ENCODE assay signal across 26 mouse cellular contexts in genomic region chr9:46030968-46031367, GRCm38 (mm10). TPM values are rescaled to one million over a fixed set of nuclear protein-coding genes. Genes with fewer than 3 reads are reported as not detected.
DNase-seq lines count a peak whose midpoint lies in the region; ATAC-seq and TF ChIP-seq lines count a peak whose summit lies in the region.
"Had no signal": no experiment of that assay in that cellular context is flagged by ENCODE, and none has a peak within 500 bp of the region (broad histone marks: within the 10 kb centered on the region; RNA-seq: fewer than 3 reads in every experiment).

No protein-coding gene starts in this region.

- TF ChIP-seq POLR2A in heart, adult 2 months (IDR thresholded peaks at IDR 0.05; ENCODE audit: insufficient read depth, low read depth, low read length): no peak

- no peak for TF ChIP-seq CTCF in heart, adult 2 months (IDR thresholded peaks at IDR 0.05)

- H3K9ac ChIP-seq in heart, adult 2 months (ENCODE audit: low read depth, low read length): no peak overlapping the region
- H3K9ac ChIP-seq in heart, embryonic 16.5 days (ENCODE audit: low read length): no peak overlapping the region
- no peak overlapping the region for H3K9ac ChIP-seq in limb, embryonic 15.5 days
- H3K9ac ChIP-seq: embryonic facial prominence, embryonic 12.5 days; forebrain, embryonic 13.5 days; limb, embryonic 13.5 days; liver, embryonic 15.5 days; lung, embryonic 15.5 days had no signal

- peaks cover 5% of the 10 kb centered on the region for H3K79me2 ChIP-seq in heart, adult 2 months (replicated peaks; ENCODE audit: control insufficient read depth, insufficient read depth, low read length)

- no peak overlapping the region for H3K4me2 ChIP-seq in heart, embryonic 16.5 days (ENCODE audit: low read depth, low read length)
- no peak overlapping the region for H3K4me2 ChIP-seq in limb, embryonic 15.5 days
- H3K4me2 ChIP-seq: embryonic facial prominence, embryonic 12.5 days; forebrain, embryonic 13.5 days; limb, embryonic 13.5 days; liver, embryonic 15.5 days; lung, embryonic 15.5 days had no signal

- peaks cover 13% of the 10 kb centered on the region for H3K36me3 ChIP-seq in heart, adult 2 months (ENCODE audit: control insufficient read depth, insufficient read depth, low read length)
- H3K36me3 ChIP-seq in heart, embryonic 16.5 days (ENCODE audit: control insufficient read depth, insufficient read depth): no peaks in the 10 kb centered on the region
- no peaks in the 10 kb centered on the region for H3K36me3 ChIP-seq in limb, embryonic 15.5 days
- peaks cover 6% of the 10 kb centered on the region; the same call in 1 of the 2 replicates for H3K36me3 ChIP-seq in limb, embryonic 10.5 days
- H3K36me3 ChIP-seq: embryonic facial prominence, embryonic 12.5 days; limb, embryonic 13.5 days; liver, embryonic 15.5 days; lung, embryonic 15.5 days had no signal

- no peaks in the 10 kb centered on the region for H3K9me3 ChIP-seq in heart, embryonic 16.5 days (replicated peaks; ENCODE audit: control insufficient read depth, low read length)
- no peaks in the 10 kb centered on the region for H3K9me3 ChIP-seq in limb, embryonic 15.5 days
- no peaks in the 10 kb centered on the region for H3K9me3 ChIP-seq in limb, embryonic 10.5 days (replicated peaks)
- H3K9me3 ChIP-seq: embryonic facial prominence, embryonic 12.5 days; forebrain, embryonic 13.5 days; G1E; limb, embryonic 13.5 days; liver, embryonic 15.5 days; lung, embryonic 15.5 days had no signal

- H3K27ac ChIP-seq in heart, adult 2 months: peak overlapping the region; percentile 29
- H3K27ac ChIP-seq in heart, embryonic 16.5 days (ENCODE audit: low read length): peak overlapping the region; percentile 33; the same call in 1 of the 2 replicates
- peak overlapping the region; percentile 61 for H3K27ac ChIP-seq in limb, embryonic 15.5 days
- H3K27ac ChIP-seq in limb, embryonic 10.5 days: no peak overlapping the region
- H3K27ac ChIP-seq: embryonic facial prominence, embryonic 12.5 days; forebrain, embryonic 13.5 days; hindbrain, postnatal 0 days; limb, embryonic 13.5 days; liver, embryonic 15.5 days; lung, embryonic 15.5 days had no signal

- TF ChIP-seq EP300 in heart, adult 2 months (IDR thresholded peaks at IDR 0.05; ENCODE audit: insufficient read depth, low read depth, low read length): no peak

- 63% methylated on average over 6 of the region's 6 CpGs for WGBS in heart, adult 2 months
- 52% methylated on average over 6 of the region's 6 CpGs for WGBS in heart, embryonic 16.5 days
- 56% methylated on average over 6 of the region's 6 CpGs for WGBS in limb, embryonic 15.5 days
- 56% methylated on average over 6 of the region's 6 CpGs for WGBS in limb, embryonic 10.5 days

- no peak for ATAC-seq in heart, embryonic 16.5 days (replicated peaks; ENCODE audit: extremely low read depth, insufficient read depth, low FRiP score)
- ATAC-seq in limb, embryonic 15.5 days (ENCODE audit: insufficient number of reproducible peaks, low FRiP score, low TSS enrichment, low read depth): no peak
- ATAC-seq: activated CD4-positive, CD25-positive, alpha-beta regulatory T cell, adult 4 months; CD4-positive, CD25-positive, alpha-beta regulatory T cell, adult 4 months; forebrain, embryonic 13.5 days; hindbrain, postnatal 0 days; Patski had no signal

- intact Hi-C loops in heart, adult 2 months (cut with DNase I): no loop called here
- intact Hi-C loops in heart, postnatal 36 days (cut with DNase I): no loop called here

- peaks cover 25% of the 10 kb centered on the region for H3K4me1 ChIP-seq in heart, adult 2 months (ENCODE audit: control insufficient read depth, insufficient read depth, low read length)
- peaks cover 39% of the 10 kb centered on the region for H3K4me1 ChIP-seq in heart, embryonic 16.5 days (ENCODE audit: control insufficient read depth, insufficient read depth, low read length)
- H3K4me1 ChIP-seq in limb, embryonic 15.5 days: peaks cover 53% of the 10 kb centered on the region
- peaks cover 64% of the 10 kb centered on the region for H3K4me1 ChIP-seq in limb, embryonic 10.5 days

- no peak overlapping the region for H3K4me3 ChIP-seq in heart, adult 2 months
- no peak overlapping the region for H3K4me3 ChIP-seq in heart, embryonic 16.5 days (ENCODE audit: low read length)
- no peak overlapping the region for H3K4me3 ChIP-seq in limb, embryonic 15.5 days
- H3K4me3 ChIP-seq in limb, embryonic 10.5 days: no peak overlapping the region
- H3K4me3 ChIP-seq: embryonic facial prominence, embryonic 12.5 days; erythroblast, embryonic 14.5 days; forebrain, embryonic 13.5 days; limb, embryonic 13.5 days; liver, embryonic 15.5 days; lung, embryonic 15.5 days had no signal

- DNase-seq in heart, adult 2 months: no peak
- DNase-seq in heart, adult 11 months: no peak
- DNase-seq in heart, postnatal 36 days: no peak
- DNase-seq in limb, embryonic 10.5 days (ENCODE audit: low spot score): no peak
- peak; percentile 24 for DNase-seq in yolk sac, embryonic 10.5 days (ENCODE audit: low spot score)
- no peak for DNase-seq in retina, postnatal 1 day
- DNase-seq: adrenal gland, adult 8-10 months; cerebellum, adult 11-12 months; cerebellum, postnatal 10 days; kidney, postnatal 25 days; lung, postnatal 36 days; midbrain, embryonic 14.5 days; right cerebral cortex, postnatal 14 days had no signal

- no peaks in the 10 kb centered on the region for H3K27me3 ChIP-seq in heart, adult 2 months (ENCODE audit: control insufficient read depth, insufficient read depth, low read length)
- no peaks in the 10 kb centered on the region for H3K27me3 ChIP-seq in heart, embryonic 16.5 days (ENCODE audit: control insufficient read depth, insufficient read depth, low read length)
- no peaks in the 10 kb centered on the region for H3K27me3 ChIP-seq in limb, embryonic 15.5 days
- no peaks in the 10 kb centered on the region for H3K27me3 ChIP-seq in limb, embryonic 10.5 days (ENCODE audit: low read depth, poor library complexity, severe bottlenecking)
- H3K27me3 ChIP-seq: embryonic facial prominence, embryonic 12.5 days; forebrain, embryonic 13.5 days; limb, embryonic 13.5 days; liver, embryonic 15.5 days; lung, embryonic 15.5 days; Patski had no signal

RNA-seq across cellular contexts. Expression of gene Sik3, which starts 18.3 kb away (rescaled TPM):
- 10 to 100 TPM; 62.1 to 81.1 TPM for total RNA-seq in heart, adult 2 months (2021)
- polyA plus RNA-seq in heart, adult 2 months (2012; rRNA removed): 30.7 and 32.1 TPM in 2 replicates
- polyA plus RNA-seq in heart, embryonic 16.5 days (2015; fragmentation: Nextera tagmentation; extraction: Ambion mirVana): 5.1 and 6.7 TPM in 2 replicates
- 10 to 100 TPM; 75.9 to 76.1 TPM for total RNA-seq in heart, postnatal 36 days (2021)
- 10.6 and 11.8 TPM in 2 replicates for polyA plus RNA-seq in limb, embryonic 15.5 days (2015; fragmentation: Nextera tagmentation; extraction: Ambion mirVana)
- 10.6 and 11.3 TPM in 2 replicates for polyA plus RNA-seq in limb, embryonic 10.5 days (2016; fragmentation: Nextera tagmentation; extraction: Ambion mirVana)

RNA-seq across cellular contexts. Expression of gene Pafah1b2, which starts 18.5 kb away (rescaled TPM):
- 10 to 100 TPM; 46.0 to 49.0 TPM for total RNA-seq in heart, adult 2 months (2021)
- 17.1 and 28.8 TPM in 2 replicates for polyA plus RNA-seq in heart, adult 2 months (2012; rRNA removed)
- 110 and 131 TPM in 2 replicates for polyA plus RNA-seq in heart, embryonic 16.5 days (2015; fragmentation: Nextera tagmentation; extraction: Ambion mirVana)
- total RNA-seq in heart, postnatal 36 days (2021): 10 to 100 TPM; 48.1 to 50.0 TPM
- 182 and 188 TPM in 2 replicates for polyA plus RNA-seq in limb, embryonic 15.5 days (2015; fragmentation: Nextera tagmentation; extraction: Ambion mirVana)
- polyA plus RNA-seq in limb, embryonic 10.5 days (2016; fragmentation: Nextera tagmentation; extraction: Ambion mirVana): 246 and 265 TPM in 2 replicates
